Mouse (Mus musculus) limb, embryonic 10.5 days (tissue): ENCODE measurements around the gene Slc23a2. TPM values are rescaled to one million over a fixed set of nuclear protein-coding genes. Genes with fewer than 3 reads are reported as not detected.

ENCODE experiments used
- DNase-seq: peaks from one replicate; pipeline ENCODE4 v3.0.0-alpha.2; 2017; ENCODE audit warnings: low spot score
- H3K27ac ChIP-seq: fragments of 300-500 bp; sonication (generic); 2 replicates; pipeline ENCODE4 v1.5.1; 2016; ENCODE audit warnings: mild to moderate bottlenecking
- H3K27me3 ChIP-seq: fragments of 300-500 bp; sonication (generic); 2 replicates; pipeline ENCODE4 v1.6.1; 2016; ENCODE audit warnings: low read depth, mild to moderate bottlenecking; ENCODE audit not compliant: poor library complexity, severe bottlenecking
- H3K36me3 ChIP-seq: fragments of 300-500 bp; sonication (generic); 2 replicates; pipeline ENCODE4 v1.6.1; 2016; ENCODE audit warnings: mild to moderate bottlenecking, moderate library complexity
- H3K4me1 ChIP-seq: fragments of 300-500 bp; sonication (generic); 2 replicates; pipeline ENCODE4 v1.6.1; 2016
- H3K4me3 ChIP-seq: fragments of 300-500 bp; sonication (generic); 2 replicates; pipeline ENCODE4 v1.5.1; 2016; ENCODE audit warnings: mild to moderate bottlenecking, moderate library complexity
- H3K9me3 ChIP-seq: fragments of 300-500 bp; sonication (generic); replicated peaks from 2 replicates; pipeline ENCODE4 v1.6.1; 2016; ENCODE audit warnings: mild to moderate bottlenecking
- WGBS: fragments of 180-500 bp; shearing (Covaris S2); methylation state at CpG from one replicate; pipeline ENCODE4 v1.1.7; 2016; 5-methylcytosine and 5-hydroxymethylcytosine counted together
- polyA plus RNA-seq: library from polyadenylated mRNA; unstranded; fragments of >200 nt; fragmentation: Nextera tagmentation; extraction: Ambion mirVana; gene quantifications from 2 replicates; pipeline ENCODE4 v1.2.1, GENCODE M21; 2016

Gene Slc23a2
- polyA plus RNA-seq, 1 experiment from 2014 or later = 9.8 TPM

DNA sequence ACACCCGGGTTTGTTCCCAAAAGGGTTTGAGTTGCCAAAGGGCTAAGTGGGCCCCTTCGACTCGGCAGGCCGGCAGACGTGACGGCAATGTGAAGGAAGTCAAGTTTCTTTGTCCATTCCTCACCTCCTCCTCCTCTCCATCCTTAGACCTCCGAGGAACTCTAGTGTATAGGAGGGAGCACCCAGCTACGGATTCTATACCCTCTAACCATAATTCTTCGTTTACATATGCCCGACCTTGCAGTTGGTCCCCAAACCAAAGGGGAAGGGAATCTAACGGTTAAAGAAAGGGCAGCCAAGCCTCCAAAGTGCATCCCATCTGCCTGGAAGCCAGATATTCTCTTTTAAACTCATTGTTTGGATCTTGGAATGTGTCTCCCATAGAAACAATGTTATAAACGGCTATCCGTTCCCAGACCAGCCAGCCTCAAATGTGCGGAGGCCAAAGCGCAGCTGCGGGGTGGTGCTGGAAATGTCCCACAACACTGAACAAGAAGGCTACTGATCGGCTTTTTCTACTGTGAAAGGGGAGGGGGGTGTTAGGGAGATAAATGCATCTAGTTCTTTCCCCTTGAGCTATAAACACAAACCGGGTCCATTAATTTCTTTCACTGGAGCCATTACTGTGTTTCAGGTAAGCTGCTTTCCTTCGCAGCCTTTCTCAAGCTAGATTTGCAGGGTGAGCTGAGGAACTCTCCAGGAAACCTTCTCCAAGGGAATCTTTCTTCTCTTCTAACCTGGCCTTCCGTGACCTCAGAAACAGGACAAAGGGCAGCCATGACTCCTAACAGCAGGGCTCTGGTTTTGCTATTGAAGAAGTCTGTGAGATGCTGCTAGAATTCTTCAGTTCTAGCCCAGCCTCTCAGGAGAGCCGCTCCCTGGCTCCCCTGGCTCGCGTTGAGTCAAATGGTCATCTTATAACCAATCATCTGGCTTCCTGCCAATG lies 114.2 kb downstream of the Slc23a2 start:
- WGBS = 15% methylated on average over 23 of the region's 23 CpGs
- no peaks in the 10 kb centered on the region for H3K36me3 ChIP-seq
- H3K4me1 ChIP-seq = peaks cover 42% of the 10 kb centered on the region
- no peak for DNase-seq
- peak overlapping the region; percentile 86 for H3K27ac ChIP-seq
- no peaks in the 10 kb centered on the region for H3K9me3 ChIP-seq
- H3K4me3 ChIP-seq = peak overlapping the region; percentile 69
- H3K27me3 ChIP-seq = peaks cover 62% of the 10 kb centered on the region

- H3K36me3 ChIP-seq = no peaks in the 10 kb centered on the region
- peak within 1 kb of the TSS; percentile 69 for H3K4me3 ChIP-seq
- peaks cover 36% of the 10 kb centered on the region for H3K4me1 ChIP-seq
- WGBS = under 1% methylated on average over 38 of the region's 48 CpGs
- DNase-seq = peak; percentile 82
- no peaks in the 10 kb centered on the region for H3K9me3 ChIP-seq
- H3K27ac ChIP-seq = peak within 1 kb of the TSS; percentile 86
- peaks cover 62% of the 10 kb centered on the region for H3K27me3 ChIP-seq
These were observed 115.1 kb downstream of the Slc23a2 start, which contains the start of gene Rassf2 for GRCm38 (mm10) chr2:132029646-132030417. Gene Rassf2 (minus strand): TSS chr2:132030258.

DNA sequence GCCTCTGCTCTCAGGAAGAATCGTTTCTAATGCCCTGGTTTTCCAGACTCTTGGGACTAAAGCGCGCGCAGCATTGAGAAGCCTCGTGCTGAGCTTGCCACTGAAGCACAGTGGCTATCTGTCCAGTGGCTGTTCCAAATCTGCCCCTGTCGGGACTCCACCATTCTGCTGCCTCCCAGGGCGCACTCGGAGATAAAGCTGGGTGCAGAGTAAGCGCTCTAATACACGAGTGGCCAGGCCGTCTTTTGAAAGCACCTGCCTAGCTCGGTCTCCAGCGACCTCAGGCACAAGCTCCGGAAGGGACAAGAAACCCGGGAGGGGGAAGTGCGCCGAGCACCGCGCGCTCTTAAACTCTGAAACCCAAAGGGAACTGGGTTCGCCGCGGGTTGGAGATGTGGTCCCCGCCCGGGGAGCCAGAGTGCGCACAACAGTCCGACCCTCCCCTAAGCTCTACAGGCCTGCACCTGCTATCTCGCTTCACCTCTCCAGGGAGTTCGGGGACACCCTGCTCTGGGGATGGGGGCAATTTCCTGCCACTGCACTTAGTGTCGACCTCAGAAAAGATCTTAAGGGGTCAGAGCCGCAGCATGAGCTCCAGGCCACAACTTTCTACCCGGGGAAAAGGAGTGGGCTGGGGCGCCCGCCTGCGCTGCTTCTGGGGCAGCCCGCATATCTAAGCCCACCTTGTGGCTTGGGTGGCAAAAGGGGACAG lies 115.9 kb downstream of the Slc23a2 start:
- WGBS = under 1% methylated on average over 36 of the region's 36 CpGs
- H3K4me3 ChIP-seq = peak overlapping the region; percentile 69
- peaks cover 36% of the 10 kb centered on the region for H3K4me1 ChIP-seq
- H3K27ac ChIP-seq = peak overlapping the region; percentile 86
- H3K9me3 ChIP-seq = no peaks in the 10 kb centered on the region
- H3K36me3 ChIP-seq = no peaks in the 10 kb centered on the region
- peak; percentile 49 for DNase-seq
- H3K27me3 ChIP-seq = peaks cover 62% of the 10 kb centered on the region

GRCm38 (mm10) chr2:132028107-132028506 lies 116.8 kb downstream of the Slc23a2 start:
- H3K27ac ChIP-seq = no peak overlapping the region
- 0 out of 2 replicates have a peak overlapping the region, but pooled peaks have one; percentile 69 for H3K4me3 ChIP-seq
- WGBS = 45% methylated on average over 5 of the region's 5 CpGs
- no peaks in the 10 kb centered on the region for H3K36me3 ChIP-seq
- no peaks in the 10 kb centered on the region for H3K9me3 ChIP-seq
- H3K27me3 ChIP-seq = peaks cover 62% of the 10 kb centered on the region
- peaks cover 29% of the 10 kb centered on the region for H3K4me1 ChIP-seq
- DNase-seq = no peak

DNA sequence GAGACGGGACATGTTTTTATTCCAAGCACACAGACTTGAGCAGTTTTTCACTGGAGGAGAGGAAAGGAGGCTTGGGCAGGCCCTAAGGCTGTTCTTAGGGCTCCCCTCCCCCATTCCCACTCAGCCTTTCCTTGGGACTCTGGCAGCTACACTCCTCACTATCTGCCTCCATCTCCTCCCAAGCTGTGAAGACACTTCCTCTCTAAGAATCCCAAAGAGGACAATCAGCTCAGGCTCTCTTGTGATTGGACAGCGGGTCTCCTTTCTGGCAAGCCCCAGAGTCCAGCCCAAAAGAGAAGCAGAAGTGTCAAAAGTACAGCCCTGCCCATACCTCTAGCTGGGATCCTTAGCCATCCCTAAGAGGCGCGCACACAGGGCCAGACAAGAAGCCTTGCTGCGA lies 117.5 kb downstream of the Slc23a2 start:
- WGBS = 50% methylated on average over 5 of the region's 5 CpGs
- Histone ChIP-seq H3K9me3 (no peaks in the 10 kb centered on the region), H3K27me3 (peaks cover 62% of the 10 kb centered on the region), H3K27ac (no peak overlapping the region), H3K4me1 (peaks cover 28% of the 10 kb centered on the region), H3K4me3 (no peak overlapping the region), H3K36me3 (no peaks in the 10 kb centered on the region)
- DNase-seq = no peak

DNA sequence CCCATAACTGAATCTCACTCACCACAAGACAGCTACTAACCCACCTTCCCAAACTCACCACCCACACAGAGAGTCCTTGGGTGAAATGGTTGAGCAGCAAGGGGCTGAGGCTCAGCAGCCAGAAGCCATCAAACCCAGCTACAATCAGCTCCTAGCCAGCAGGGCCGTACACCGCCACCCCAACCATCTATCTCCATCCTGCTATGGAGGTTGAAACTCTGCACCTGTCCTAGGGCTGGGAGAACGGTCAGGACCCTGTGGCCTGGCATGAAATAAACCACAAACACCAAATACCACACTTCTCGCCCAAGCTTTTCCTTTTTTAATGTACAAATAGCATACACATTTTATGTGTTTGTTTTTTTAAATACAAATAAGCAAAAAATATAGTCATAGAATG lies 120.9 kb downstream of the Slc23a2 start:
- WGBS = 87% methylated on average over 4 of the region's 4 CpGs
- H3K4me3 ChIP-seq = no peak overlapping the region
- peaks cover 32% of the 10 kb centered on the region for H3K27me3 ChIP-seq
- no peak for DNase-seq
- H3K9me3 ChIP-seq = no peaks in the 10 kb centered on the region
- H3K36me3 ChIP-seq = no peaks in the 10 kb centered on the region
- H3K27ac ChIP-seq = no peak overlapping the region
- H3K4me1 ChIP-seq = peaks cover 22% of the 10 kb centered on the region

- DNase-seq = no peak
- Histone ChIP-seq H3K9me3 (no peaks in the 10 kb centered on the region), H3K4me3 (no peak overlapping the region), H3K36me3 (no peaks in the 10 kb centered on the region), H3K27me3 (peaks cover 18% of the 10 kb centered on the region), H3K4me1 (peaks cover 19% of the 10 kb centered on the region), H3K27ac (no peak overlapping the region; the same call in 1 of the 2 replicates)
- 86% methylated on average over 8 of the region's 8 CpGs for WGBS
These were observed 122.3 kb downstream of the Slc23a2 start for GRCm38 (mm10) chr2:132022621-132023020.

- Histone ChIP-seq H3K9me3 (no peaks in the 10 kb centered on the region), H3K4me3 (no peak overlapping the region), H3K36me3 (no peaks in the 10 kb centered on the region), H3K27ac (no peak overlapping the region), H3K27me3 (peaks cover 8% of the 10 kb centered on the region), H3K4me1 (peaks cover 24% of the 10 kb centered on the region)
- DNase-seq = no peak
- WGBS = 85% methylated on average over 4 of the region's 4 CpGs
These were observed 123.3 kb downstream of the Slc23a2 start for GRCm38 (mm10) chr2:132021616-132022015.

GRCm38 (mm10) chr2:132020991-132021541 lies 123.8 kb downstream of the Slc23a2 start:
- H3K36me3 ChIP-seq = no peaks in the 10 kb centered on the region

GRCm38 (mm10) chr2:132020420-132020819 lies 124.5 kb downstream of the Slc23a2 start:
- DNase-seq = no peak
- 68% methylated on average over 7 of the region's 7 CpGs for WGBS
- Histone ChIP-seq H3K36me3 (no peaks in the 10 kb centered on the region), H3K9me3 (no peaks in the 10 kb centered on the region), H3K27ac (peak overlapping the region; percentile 36; the same call in 1 of the 2 replicates), H3K27me3 (no peaks in the 10 kb centered on the region), H3K4me1 (peaks cover 24% of the 10 kb centered on the region), H3K4me3 (no peak overlapping the region)

More at GRCm38 (mm10) chr2:132020991-132021541, 123.8 kb downstream of the Slc23a2 start:
- H3K27ac ChIP-seq = peak overlapping the region; percentile 36
- 0 out of 2 replicates have a peak, but pooled peaks cover 2% of the 10 kb centered on the region for H3K27me3 ChIP-seq
- no peaks in the 10 kb centered on the region for H3K9me3 ChIP-seq
- no peak overlapping the region for H3K4me3 ChIP-seq
- 54% methylated on average over 5 of the region's 5 CpGs for WGBS
- H3K4me1 ChIP-seq = peaks cover 24% of the 10 kb centered on the region
- DNase-seq = no peak

DNA sequence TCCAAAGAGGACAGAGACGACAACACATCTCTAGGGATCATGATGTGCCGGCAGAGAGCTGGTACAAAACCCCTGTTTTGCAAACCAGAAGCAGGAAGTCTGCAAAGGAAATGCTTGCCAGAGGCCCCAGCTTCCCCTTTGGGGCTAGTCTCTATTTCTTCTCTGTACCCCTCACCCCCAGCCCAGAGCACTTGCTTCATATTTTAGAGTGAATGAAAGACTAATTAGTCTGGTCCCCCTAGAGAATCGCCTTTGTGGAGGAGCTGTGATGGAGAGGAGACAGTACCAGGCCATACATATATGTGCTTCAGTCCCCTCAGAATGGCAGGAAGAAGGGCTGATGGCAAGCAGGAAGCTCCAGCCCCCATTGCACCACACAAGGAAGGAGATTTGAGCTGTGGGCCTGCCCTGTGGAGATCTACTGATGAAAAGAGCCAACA lies 125.5 kb downstream of the Slc23a2 start:
- DNase-seq = no peak
- 76% methylated on average over 3 of the region's 3 CpGs for WGBS
- H3K27ac ChIP-seq = no peak overlapping the region

DNA sequence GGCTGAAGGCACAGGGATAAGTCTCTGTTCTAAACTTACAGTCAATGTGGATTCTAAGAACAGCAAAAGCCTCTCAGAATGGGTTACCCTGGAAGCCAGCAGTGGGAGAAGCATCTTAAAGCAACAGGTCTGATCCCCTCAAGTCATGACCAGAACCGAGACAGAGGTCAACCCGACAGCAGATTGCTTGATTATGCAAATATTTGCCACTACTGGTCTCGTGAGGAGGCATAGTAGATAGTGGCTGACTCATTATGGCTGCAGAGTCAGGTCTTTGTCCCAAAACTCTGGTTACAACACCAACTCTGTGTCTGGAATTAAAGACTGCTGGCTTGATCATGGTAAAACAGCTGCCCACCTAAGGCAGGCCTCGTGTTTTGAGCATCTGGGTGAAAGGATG lies 126.8 kb downstream of the Slc23a2 start:
- 68% methylated on average over 4 of the region's 4 CpGs for WGBS

More for the DNA sequence above, 125.5 kb downstream of the Slc23a2 start:
- Histone ChIP-seq H3K4me1 (peaks cover 24% of the 10 kb centered on the region), H3K27me3 (no peaks in the 10 kb centered on the region), H3K36me3 (no peaks in the 10 kb centered on the region), H3K4me3 (no peak overlapping the region), H3K9me3 (no peaks in the 10 kb centered on the region)

More for the DNA sequence above, 126.8 kb downstream of the Slc23a2 start:
- Histone ChIP-seq H3K27me3 (no peaks in the 10 kb centered on the region), H3K9me3 (no peaks in the 10 kb centered on the region), H3K27ac (no peak overlapping the region; the same call in 1 of the 2 replicates), H3K4me1 (peaks cover 24% of the 10 kb centered on the region), H3K4me3 (no peak overlapping the region), H3K36me3 (no peaks in the 10 kb centered on the region)
- DNase-seq = no peak
